Mouse (Mus musculus) G1E (cell line): Measurements from ENCODE around the gene Snx13.

Experiments
- CTCF ChIP-seq: IDR thresholded peaks from 2 replicates; pipeline ENCODE4 v1.5.1; 2012; ENCODE audit warnings: low read depth, low read length, inconsistent platforms, mixed read lengths
- GATA1 ChIP-seq: IDR thresholded peaks from 2 replicates; pipeline ENCODE4 v1.6.1; 2012; ENCODE audit warnings: borderline replicate concordance, low read length, inconsistent platforms, mixed read lengths
- TAL1 ChIP-seq: conservative IDR thresholded peaks from 2 replicates; pipeline ENCODE4 v1.6.1; 2012; ENCODE audit warnings: low read depth, low read length, inconsistent platforms, mixed read lengths

DNA sequence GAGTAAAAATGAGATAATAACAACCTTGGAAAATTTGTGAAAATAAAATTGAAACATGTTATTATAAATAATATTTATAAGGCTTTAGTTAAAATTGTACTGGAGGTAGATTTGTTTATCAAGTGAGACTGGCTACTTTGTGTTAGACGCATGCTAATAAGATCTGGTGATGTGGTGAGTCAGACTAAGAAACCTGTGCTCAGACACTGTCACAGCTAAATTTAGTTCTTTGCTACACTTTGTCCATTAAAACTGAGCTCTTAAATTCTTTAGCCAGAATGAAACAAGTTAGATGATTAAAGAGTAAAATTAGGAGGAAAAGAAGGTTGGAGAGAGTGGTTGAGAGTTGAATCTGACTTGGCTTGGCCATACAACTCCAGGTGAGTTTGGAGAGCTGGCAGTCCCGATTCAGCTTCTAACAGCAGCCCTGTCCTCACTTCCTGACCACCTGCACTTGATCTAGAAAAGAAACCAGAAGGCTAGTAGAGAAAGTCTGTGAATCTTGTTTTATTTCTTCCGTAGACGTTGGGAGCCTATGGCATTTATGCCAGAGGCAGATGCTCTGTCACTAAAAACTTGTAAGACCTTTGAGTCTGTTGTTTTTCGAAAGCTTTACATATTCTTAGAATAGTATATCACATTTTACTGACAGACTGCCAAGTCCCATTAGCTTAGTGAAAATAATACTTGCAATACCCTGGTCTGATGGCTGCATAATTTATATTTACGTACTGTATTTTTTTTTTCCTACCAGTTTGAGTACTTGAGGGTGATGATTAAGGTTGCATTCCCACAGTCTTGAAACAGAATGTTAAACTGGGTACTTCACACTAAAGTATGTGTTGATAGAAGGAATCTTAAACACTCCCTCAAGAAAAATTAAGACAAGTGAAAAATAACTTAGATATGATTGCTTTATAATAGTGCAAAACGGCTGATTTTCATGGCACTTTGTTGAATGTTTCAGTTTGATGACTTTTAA, 8.4 kb downstream of the Snx13 start:
- no peak for TF ChIP-seq CTCF
- no peak for TF ChIP-seq TAL1
- TF ChIP-seq GATA1, result no peak
